Mouse (Mus musculus) erythroid progenitor cell, adult 5-6 weeks (primary cell): ENCODE results near the gene Abhd11. TPM values are rescaled to one million over a fixed set of nuclear protein-coding genes. Genes with fewer than 3 reads are reported as not detected.
"Not testable (repeated sequence)": the region's sequence is repeated elsewhere in the genome, so short reads cannot be mapped to it uniquely, and the experiment has no call there.

Experiments
- ATAC-seq: replicated peaks from 2 replicates; pipeline ENCODE4 v1.8.0; 2016; ENCODE audit warnings: moderate number of reproducible peaks, mild to moderate bottlenecking, moderate TSS enrichment, inconsistent platforms; ENCODE audit not compliant: poor library complexity, low FRiP score, severe bottlenecking
- total RNA-seq, 2 experiments: library from RNA; stranded (forward) in 1 of 2; stranded (reverse) in 1 of 2; fragments of 150-400 nt in 1 of 2; fragments of 186-747, 209-891 nt in 1 of 2; gene quantifications; 2 replicates each; pipeline versions ENCODE4 v1.2.3 to v1.2.4; 2015 to 2017; ENCODE audit warnings: low replicate concordance in 2 of 2

Gene Abhd11
- total RNA-seq, 2 experiments from 2014 or later: 4.3 to 29.8 TPM

- no peak for ATAC-seq
Observed at GRCm38 (mm10) chr5:135016224-135016759, 7.3 kb downstream of the Abhd11 start.

- ATAC-seq: no peak
Observed at GRCm38 (mm10) chr5:135021814-135022213, 12.9 kb downstream of the Abhd11 start.

- no peak for ATAC-seq
Observed at GRCm38 (mm10) chr5:135023344-135024173, 14.6 kb downstream of the Abhd11 start, which contains the start of gene Stx1a. Gene Stx1a, plus strand, starts transcription at chr5:135023482.

- ATAC-seq: no peak
Observed at GRCm38 (mm10) chr5:135024665-135025224, 15.8 kb downstream of the Abhd11 start.

GRCm38 (mm10) chr5:135025899-135026298 is 16.9 kb downstream of the Abhd11 start:
- ATAC-seq: no peak

- no peak for ATAC-seq
Observed at GRCm38 (mm10) chr5:135029007-135029854, 20.3 kb downstream of the Abhd11 start.

- no peak for ATAC-seq
Observed at GRCm38 (mm10) chr5:135032581-135032980, 23.6 kb downstream of the Abhd11 start.

GRCm38 (mm10) chr5:135034593-135034992 is 25.6 kb downstream of the Abhd11 start:
- no peak for ATAC-seq

- ATAC-seq: no peak
Observed at GRCm38 (mm10) chr5:135035608-135036359, 26.8 kb downstream of the Abhd11 start.

- ATAC-seq: no peak
Observed at GRCm38 (mm10) chr5:135037946-135038345, 29.0 kb downstream of the Abhd11 start.

- no peak for ATAC-seq
Observed at GRCm38 (mm10) chr5:135039541-135039940, 30.6 kb downstream of the Abhd11 start.

GRCm38 (mm10) chr5:135040059-135040458 is 31.1 kb downstream of the Abhd11 start:
- no peak for ATAC-seq

- ATAC-seq: no peak
Observed at GRCm38 (mm10) chr5:135040777-135041176, 31.8 kb downstream of the Abhd11 start.

- ATAC-seq: no peak
Observed at GRCm38 (mm10) chr5:135042105-135042788, 33.3 kb downstream of the Abhd11 start.

GRCm38 (mm10) chr5:135044575-135044974 is 35.6 kb downstream of the Abhd11 start:
- ATAC-seq: no peak

- ATAC-seq: 0 out of 2 replicates have a peak, but pooled peaks have one; percentile 18
Observed at GRCm38 (mm10) chr5:135048539-135048938, 39.6 kb downstream of the Abhd11 start.

GRCm38 (mm10) chr5:135049268-135049667 is 40.3 kb downstream of the Abhd11 start:
- ATAC-seq: not testable (repeated sequence)

GRCm38 (mm10) chr5:135053356-135053755 is 44.4 kb downstream of the Abhd11 start:
- no peak for ATAC-seq
